Mouse (Mus musculus): ENCODE measurements at regions not wholly inside any gene's neighbourhood (a gene's known extent, or its start where the extent isn't known, plus 50 kb on each side); places are given as distances from the start of the nearest gene placed in this dataset.

DNA sequence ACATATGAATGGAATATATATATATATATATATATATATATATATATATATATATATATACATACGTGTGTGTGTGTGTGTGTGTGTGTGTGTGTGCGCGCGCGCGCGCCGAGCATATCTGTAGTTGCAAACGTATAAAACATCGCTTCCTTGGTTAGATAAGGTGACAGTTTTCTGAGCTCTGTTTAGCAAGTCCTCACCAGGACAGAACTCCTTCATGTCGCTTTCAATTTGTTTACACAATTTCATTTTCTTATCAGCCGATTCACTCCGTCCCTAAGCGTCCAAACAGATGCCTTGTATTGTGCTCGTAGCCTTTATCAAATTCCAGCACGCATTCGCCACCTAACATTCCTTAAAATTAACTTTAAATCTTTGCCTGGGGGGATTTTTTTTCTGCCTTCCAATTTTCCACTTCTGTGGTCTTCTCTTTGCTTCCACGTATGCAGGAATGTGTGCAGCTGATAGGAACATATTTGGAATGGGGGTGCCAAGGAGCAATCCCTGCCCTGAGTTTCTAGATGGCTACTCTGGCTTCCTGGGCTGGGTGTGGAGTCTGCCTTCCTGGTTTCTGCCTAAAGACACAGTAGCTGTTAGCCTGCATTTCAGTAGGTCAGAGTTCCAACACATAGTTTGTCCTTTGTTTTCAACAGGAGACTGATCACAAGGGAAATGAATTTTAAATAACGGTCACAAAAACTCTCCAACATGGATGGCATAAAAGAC is 575.7 kb downstream of the Robo2 start:
- no peaks in the 10 kb centered on the region for H3K9me3 ChIP-seq (ENCODE audit: control insufficient read depth, low read length)
- WGBS (ENCODE audit: insufficient replicate concordance): 46% methylated on average over 19 of the region's 19 CpGs
- peak overlapping the region; percentile 42; the same call in 1 of the 2 replicates for H3K27ac ChIP-seq
- ATAC-seq (ENCODE audit: insufficient read depth): peak; percentile 74
- H3K4me2 ChIP-seq (ENCODE audit: low read depth): peak overlapping the region; percentile 24
- no peaks in the 10 kb centered on the region for H3K27me3 ChIP-seq (ENCODE audit: control insufficient read depth, insufficient read depth, low read length)
- TF ChIP-seq EP300 (IDR thresholded peaks at IDR 0.05; ENCODE audit: low read depth) (peak; percentile 53), CTCF (IDR thresholded peaks at IDR 0.05; ENCODE audit: low read depth) (no peak)
- no peaks in the 10 kb centered on the region for H3K36me3 ChIP-seq (replicated peaks; ENCODE audit: control insufficient read depth, insufficient read depth, low read depth)
- no peaks in the 10 kb centered on the region for H3K4me1 ChIP-seq (replicated peaks; ENCODE audit: control insufficient read depth in 2 of 2, insufficient read depth in 2 of 2, low read length in 1 of 2)
- peak overlapping the region in 1 of 2 experiments; percentile 27; a peak in 1 of 4 replicates for H3K4me3 ChIP-seq (ENCODE audit: insufficient read depth in 1 of 2, low read depth in 2 of 2, low read length in 2 of 2)
- DNase-seq (ENCODE audit: low read depth in 3 of 3, low spot score in 3 of 3): peak in 2 of 3 experiments; percentile 20 to 40
- 0 out of 2 replicates have a peak overlapping the region, but pooled peaks have one; percentile 18 for H3K9ac ChIP-seq (replicated peaks)

DNA sequence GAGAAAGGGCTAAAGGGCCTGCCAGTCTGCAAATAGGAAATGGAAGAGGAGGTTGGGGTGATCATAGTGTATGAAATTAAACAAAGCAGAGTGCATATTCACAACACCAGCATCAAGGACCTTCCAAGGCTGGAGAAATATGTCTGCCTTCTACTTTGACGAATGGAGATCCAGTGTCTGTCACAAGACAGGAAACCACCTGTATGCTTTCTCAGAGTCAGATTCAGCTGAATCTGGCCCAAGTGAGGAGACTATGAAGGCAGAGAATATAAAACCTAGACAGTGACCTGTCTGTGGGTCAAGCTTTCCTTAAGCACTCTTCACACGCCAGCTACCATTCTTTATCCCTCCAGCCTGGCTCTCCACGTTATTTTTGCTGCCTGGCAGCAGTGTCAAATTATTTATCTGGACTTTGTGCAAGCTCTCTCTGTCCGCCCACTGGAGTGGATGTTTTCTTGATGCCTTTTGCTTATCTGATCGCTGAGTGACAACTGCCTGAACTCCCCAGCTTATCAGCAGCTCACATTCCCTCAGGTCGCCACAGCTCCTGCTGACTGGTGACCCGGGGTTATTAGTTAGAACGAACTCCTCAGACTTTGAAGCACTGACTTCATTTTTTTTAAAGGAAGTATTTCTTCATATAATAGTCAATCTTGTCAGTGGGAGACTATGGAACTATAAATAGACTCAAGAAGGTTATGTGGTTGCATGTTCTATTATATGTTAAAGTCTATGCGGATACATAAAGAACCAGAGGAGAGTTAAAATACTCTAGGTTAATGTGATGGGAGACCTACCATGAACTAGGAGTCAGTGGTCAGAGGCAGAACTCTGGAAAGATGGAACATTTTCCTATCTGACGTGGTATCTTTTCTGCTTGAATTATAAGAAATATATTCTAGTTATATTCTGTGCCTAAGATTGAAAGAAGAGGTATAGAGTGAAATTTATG is 590.0 kb downstream of the Robo2 start:
- Histone ChIP-seq H3K27ac (peak overlapping the region; percentile 89), H3K4me3 (ENCODE audit: insufficient read depth in 1 of 2, low read depth in 2 of 2, low read length in 2 of 2) (no peak overlapping the region)

DNA sequence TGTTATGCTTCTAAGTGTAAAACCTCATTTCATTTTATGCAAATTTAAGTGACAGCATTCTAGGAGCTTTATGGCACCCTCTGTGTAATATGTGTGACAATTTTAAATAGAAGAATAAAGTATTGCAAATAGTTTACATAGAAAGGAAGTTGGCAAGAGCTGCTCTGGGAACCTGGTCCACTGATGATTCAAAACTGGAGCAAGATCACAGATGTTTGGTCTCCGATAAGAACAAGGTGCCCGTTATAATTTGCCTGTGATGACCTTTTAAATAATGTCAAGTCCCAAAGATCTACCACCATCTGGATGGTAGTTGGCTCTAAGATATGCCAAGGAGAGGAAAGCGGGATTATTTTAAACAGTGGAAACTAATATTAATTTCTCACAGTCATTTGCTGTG is 607.1 kb downstream of the Robo2 start:
- no peak for TF ChIP-seq CTCF (IDR thresholded peaks at IDR 0.05; ENCODE audit: low read depth)
- no peak for TF ChIP-seq EP300 (IDR thresholded peaks at IDR 0.05; ENCODE audit: low read depth)

More for the DNA sequence above, 590.0 kb downstream of the Robo2 start:
- Histone ChIP-seq H3K9ac (replicated peaks) (peak overlapping the region; percentile 14), H3K27me3 (ENCODE audit: control insufficient read depth, insufficient read depth, low read length) (no peaks in the 10 kb centered on the region), H3K9me3 (ENCODE audit: control insufficient read depth, low read length) (no peaks in the 10 kb centered on the region), H3K36me3 (replicated peaks; ENCODE audit: control insufficient read depth, insufficient read depth, low read depth) (no peaks in the 10 kb centered on the region), H3K4me2 (ENCODE audit: low read depth) (peak overlapping the region; percentile 53), H3K4me1 (replicated peaks; ENCODE audit: control insufficient read depth in 2 of 2, insufficient read depth in 2 of 2, low read length in 1 of 2) (peaks cover 13 to 16% of the 10 kb centered on the region in 2 experiments)
- DNase-seq (ENCODE audit: low read depth in 3 of 3, low spot score in 3 of 3) (peak; percentile 76 to 82 (median 77)), ATAC-seq (ENCODE audit: insufficient read depth) (peak; percentile 100)
- WGBS (ENCODE audit: insufficient replicate concordance): 11% methylated on average over 10 of the region's 10 CpGs
- TF ChIP-seq CTCF (IDR thresholded peaks at IDR 0.05; ENCODE audit: low read depth): no peak
- TF ChIP-seq EP300 (IDR thresholded peaks at IDR 0.05; ENCODE audit: low read depth): peak; percentile 95

DNA sequence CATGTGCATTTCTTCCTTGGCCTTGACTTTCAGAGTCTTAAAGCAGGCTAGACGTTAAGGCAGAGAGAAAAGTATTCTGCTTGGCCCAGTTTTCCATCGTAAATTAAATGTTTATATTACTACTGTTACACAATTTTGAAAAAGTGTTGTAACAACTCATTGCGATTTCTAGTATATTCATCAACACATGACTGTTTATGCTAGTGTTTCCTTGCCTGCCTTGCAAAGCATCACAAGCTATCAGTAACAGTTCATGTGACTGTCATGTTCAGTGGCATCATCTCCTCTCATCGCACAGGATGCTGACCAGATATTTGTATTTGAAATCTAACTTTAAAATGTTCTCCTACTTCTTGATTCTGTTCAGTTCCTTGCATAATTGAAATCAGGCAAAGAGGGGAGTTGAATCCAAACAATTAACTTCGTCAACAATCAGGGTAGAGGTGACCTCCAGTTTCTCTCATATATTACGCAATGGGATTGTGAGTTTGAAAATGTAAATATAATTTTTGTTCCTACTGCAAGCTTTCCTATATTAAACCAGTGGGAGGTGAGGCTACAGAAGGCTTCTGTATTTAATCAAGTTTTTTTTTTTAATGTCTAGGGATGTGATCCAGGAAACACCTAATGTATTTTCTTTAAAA is 615.0 kb downstream of the Robo2 start:
- TF ChIP-seq EP300 (IDR thresholded peaks at IDR 0.05; ENCODE audit: low read depth) (no peak), CTCF (IDR thresholded peaks at IDR 0.05; ENCODE audit: low read depth) (no peak)
- DNase-seq (ENCODE audit: low read depth in 3 of 3, low spot score in 3 of 3): no peak
- 68% methylated on average over 6 of the region's 6 CpGs for WGBS (ENCODE audit: insufficient replicate concordance)
- Histone ChIP-seq H3K27me3 (ENCODE audit: control insufficient read depth, insufficient read depth, low read length) (no peaks in the 10 kb centered on the region), H3K27ac (no peak overlapping the region), H3K4me3 (ENCODE audit: insufficient read depth in 1 of 2, low read depth in 2 of 2, low read length in 2 of 2) (no peak overlapping the region), H3K4me2 (ENCODE audit: low read depth) (no peak overlapping the region), H3K4me1 (replicated peaks; ENCODE audit: control insufficient read depth in 2 of 2, insufficient read depth in 2 of 2, low read length in 1 of 2) (no peaks in the 10 kb centered on the region), H3K9ac (replicated peaks) (no peak overlapping the region), H3K9me3 (ENCODE audit: control insufficient read depth, low read length) (no peaks in the 10 kb centered on the region), H3K36me3 (replicated peaks; ENCODE audit: control insufficient read depth, insufficient read depth, low read depth) (no peaks in the 10 kb centered on the region)
- ATAC-seq (ENCODE audit: insufficient read depth): no peak

More for the DNA sequence above, 607.1 kb downstream of the Robo2 start:
- Histone ChIP-seq H3K4me2 (ENCODE audit: low read depth) (no peak overlapping the region), H3K9ac (replicated peaks) (no peak overlapping the region), H3K4me3 (ENCODE audit: insufficient read depth in 1 of 2, low read depth in 2 of 2, low read length in 2 of 2) (no peak overlapping the region), H3K36me3 (replicated peaks; ENCODE audit: control insufficient read depth, insufficient read depth, low read depth) (no peaks in the 10 kb centered on the region), H3K9me3 (ENCODE audit: control insufficient read depth, low read length) (no peaks in the 10 kb centered on the region), H3K4me1 (replicated peaks; ENCODE audit: control insufficient read depth in 2 of 2, insufficient read depth in 2 of 2, low read length in 1 of 2) (no peaks in the 10 kb centered on the region), H3K27me3 (ENCODE audit: control insufficient read depth, insufficient read depth, low read length) (no peaks in the 10 kb centered on the region), H3K27ac (no peak overlapping the region)
- WGBS (ENCODE audit: insufficient replicate concordance): 56% methylated on average over 3 of the region's 3 CpGs
- no peak for ATAC-seq (ENCODE audit: insufficient read depth)
- DNase-seq (ENCODE audit: low read depth in 3 of 3, low spot score in 3 of 3): no peak

Data from liver, embryonic 14.5 days (tissue).